Mouse (Mus musculus) liver, adult 2 months (tissue): ENCODE measurements around the gene Bcl9l.

Experiments
- CTCF ChIP-seq: fragments of 200-500 bp; IDR thresholded peaks from 2 replicates; pipeline ENCODE4 v1.5.1; 2011; ENCODE audit warnings: low read depth, low read length, control low read depth
- POLR2A ChIP-seq: fragments of 200-500 bp; IDR thresholded peaks from 2 replicates; pipeline ENCODE4 v1.6.1; 2011; ENCODE audit warnings: low read length, control low read depth; ENCODE audit not compliant: insufficient read depth; ENCODE audit errors: extremely low read depth

DNA sequence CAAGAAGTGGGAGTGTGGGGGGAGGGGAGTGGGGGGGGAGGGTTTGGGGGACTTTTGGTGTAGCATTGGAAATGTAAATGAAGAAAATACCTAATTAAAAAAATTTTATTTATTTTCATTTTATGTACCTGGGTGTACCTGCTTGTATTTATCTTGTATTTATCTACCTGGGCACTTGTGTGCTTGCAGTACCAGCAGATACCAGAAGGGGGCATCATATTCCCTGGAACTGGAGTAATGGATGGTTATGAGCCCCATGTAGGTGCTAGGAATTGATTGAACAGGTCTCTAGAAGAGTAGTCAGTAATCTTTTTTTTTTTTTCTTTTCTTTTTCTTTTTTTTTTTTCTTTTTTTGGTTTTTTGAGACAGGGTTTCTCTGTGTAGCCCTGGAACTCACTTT lies 32.2 kb upstream of the Bcl9l start:
- no peak for TF ChIP-seq CTCF
- no peak for TF ChIP-seq POLR2A
